Mouse (Mus musculus) megakaryocyte, embryonic 14.5 days (primary cell): ENCODE results near the gene Lin37.

Experiments
- FLI1 ChIP-seq: IDR thresholded peaks from 2 replicates; pipeline ENCODE4 v1.6.1; 2012; ENCODE audit warnings: low read length, inconsistent platforms, mixed read lengths
- GATA1 ChIP-seq: IDR thresholded peaks from 3 replicates; pipeline ENCODE4 v1.6.1; 2012; ENCODE audit warnings: mixed read lengths, low read length, inconsistent platforms, borderline replicate concordance

- TF ChIP-seq FLI1 (no peak), GATA1 (no peak)
These were observed 7.3 kb downstream of the Lin37 start, which contains the start of the genes Hspb6 and Proser3 for GRCm38 (mm10) chr7:30552102-30553020.
